Mouse (Mus musculus) forebrain, embryonic 10.5 days (tissue): Measurements from ENCODE around the gene Olfr1170. TPM values are rescaled to one million over a fixed set of nuclear protein-coding genes. Genes with fewer than 3 reads are reported as not detected.

ENCODE experiments used
- DNase-seq: peaks from one replicate; pipeline ENCODE4 v3.0.0-alpha.2; 2017; ENCODE audit warnings: low spot score; ENCODE audit errors: extremely low spot score
- H3K27ac ChIP-seq: fragments of 300-500 bp; sonication (generic); 2 replicates; pipeline ENCODE4 v1.5.1; 2016; ENCODE audit warnings: mild to moderate bottlenecking
- H3K27me3 ChIP-seq: fragments of 300-500 bp; sonication (generic); 2 replicates; pipeline ENCODE4 v1.6.1; 2016; ENCODE audit warnings: mild to moderate bottlenecking; ENCODE audit not compliant: poor library complexity, severe bottlenecking
- H3K36me3 ChIP-seq: fragments of 300-500 bp; sonication (generic); replicated peaks from 2 replicates; pipeline ENCODE4 v1.6.1; 2016; ENCODE audit warnings: mild to moderate bottlenecking, moderate library complexity
- H3K4me1 ChIP-seq: fragments of 300-500 bp; sonication (generic); 2 replicates; pipeline ENCODE4 v1.6.1; 2016
- H3K4me3 ChIP-seq: fragments of 300-500 bp; sonication (generic); 2 replicates; pipeline ENCODE4 v1.5.1; 2016; ENCODE audit warnings: mild to moderate bottlenecking, moderate library complexity
- H3K9me3 ChIP-seq: fragments of 300-500 bp; sonication (generic); 2 replicates; pipeline ENCODE4 v1.6.1; 2016; ENCODE audit warnings: mild to moderate bottlenecking, moderate library complexity
- WGBS: fragments of 180-500 bp; shearing (Covaris S2); methylation state at CpG from one replicate; pipeline ENCODE4 v1.1.7; 2016; 5-methylcytosine and 5-hydroxymethylcytosine counted together
- polyA plus RNA-seq: library from polyadenylated mRNA; unstranded; fragments of >200 nt; fragmentation: Nextera tagmentation; extraction: Ambion mirVana; gene quantifications from 2 replicates; pipeline ENCODE4 v1.2.1, GENCODE M21; 2016

The Olfr1170 gene
- not detected in 2 replicates for polyA plus RNA-seq

DNA sequence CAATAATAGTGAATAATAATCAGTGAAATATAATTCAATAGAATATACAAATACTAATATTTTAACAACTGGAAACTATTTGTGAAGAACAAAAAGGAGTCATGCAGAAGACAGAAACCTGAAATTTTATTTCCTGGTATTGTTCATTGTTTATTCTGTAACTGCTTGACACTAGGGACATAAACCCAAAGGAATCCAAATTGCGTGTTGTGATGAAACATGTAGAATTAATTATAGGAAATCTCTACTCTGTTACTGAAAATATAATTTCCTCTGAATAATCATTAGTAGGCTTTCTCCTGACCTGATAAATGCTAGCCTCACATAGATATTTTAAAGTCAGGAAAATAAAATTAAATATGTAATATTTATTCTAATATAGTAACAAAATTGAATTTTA, at the start of gene Olfr1170:
Gene Olfr1170, minus strand, starts transcription at position 101 of the 400 bp plus-strand sequence.
- Histone ChIP-seq H3K9me3 (no peaks in the 10 kb centered on the region), H3K27ac (no peak within 1 kb of the TSS), H3K36me3 (no peaks in the 10 kb centered on the region), H3K4me3 (no peak within 1 kb of the TSS), H3K4me1 (no peaks in the 10 kb centered on the region), H3K27me3 (no peaks in the 10 kb centered on the region)
- 91% methylated on average over 1 of the region's 1 CpGs for WGBS
- DNase-seq = no peak

DNA sequence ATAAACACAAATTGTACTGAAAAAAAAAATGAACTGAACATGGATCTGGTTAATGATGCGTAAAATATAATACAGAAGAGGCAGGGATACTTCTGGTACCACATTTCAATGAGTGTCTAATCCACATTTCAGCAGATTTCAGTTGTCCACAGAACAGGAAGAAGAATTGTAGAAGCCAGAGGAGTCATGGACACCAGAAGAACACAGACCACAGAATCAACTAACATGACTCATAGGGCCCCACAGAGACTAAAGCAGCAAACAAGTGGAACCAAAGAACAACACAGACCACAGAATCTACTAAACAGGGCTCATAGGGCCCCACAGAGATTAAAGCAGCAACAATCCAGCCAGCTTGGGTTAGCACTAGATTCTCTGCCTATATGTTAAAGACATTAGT, 7.3 kb downstream of the Olfr1170 start:
- Histone ChIP-seq H3K36me3 (no peaks in the 10 kb centered on the region), H3K27me3 (no peaks in the 10 kb centered on the region), H3K27ac (no peak overlapping the region), H3K9me3 (no peaks in the 10 kb centered on the region), H3K4me1 (no peaks in the 10 kb centered on the region), H3K4me3 (no peak overlapping the region)
- DNase-seq = no peak
- 97% methylated on average over 1 of the region's 1 CpGs for WGBS

DNA sequence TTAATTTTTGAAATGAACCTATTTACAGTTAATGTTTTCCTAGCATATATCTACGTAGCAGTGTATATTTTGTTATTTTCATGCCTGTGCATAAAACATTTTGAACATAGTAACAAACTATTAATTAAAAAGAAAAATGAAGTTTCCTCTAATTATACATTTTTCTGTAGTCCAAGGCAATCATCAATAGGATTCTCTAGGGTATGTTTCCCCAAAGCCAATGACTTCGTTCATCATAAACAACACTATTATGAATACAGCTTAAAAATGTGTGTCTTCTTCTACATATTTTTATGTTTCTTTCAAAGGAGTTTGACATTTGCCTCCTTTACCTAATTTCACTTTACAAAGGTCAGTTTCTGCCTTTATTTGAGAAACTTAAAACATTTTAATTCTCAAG, 46.6 kb downstream of the Olfr1170 start, which contains the start of gene Olfr1168:
Gene Olfr1168, plus strand, starts transcription at position 301 of the 400 bp plus-strand sequence.
- no peak within 1 kb of the TSS for H3K27ac ChIP-seq
- no peak for DNase-seq
- no peaks in the 10 kb centered on the region for H3K9me3 ChIP-seq
- WGBS = 91% methylated on average over 2 of the region's 2 CpGs
- no peaks in the 10 kb centered on the region for H3K36me3 ChIP-seq
- no peaks in the 10 kb centered on the region for H3K4me1 ChIP-seq
- H3K4me3 ChIP-seq = no peak within 1 kb of the TSS
- H3K27me3 ChIP-seq = no peaks in the 10 kb centered on the region

Other genes with a start within 250 kb of the Olfr1170 start
- not detected in 2 replicates for gene Olfr1158, start 238.2 kb downstream of the Olfr1170 start, polyA plus RNA-seq
- gene Olfr1160, start 220.1 kb downstream of the Olfr1170 start, polyA plus RNA-seq = not detected in 2 replicates
- not detected in 2 replicates for gene Olfr1161, start 205.6 kb downstream of the Olfr1170 start, polyA plus RNA-seq
- not detected in 2 replicates for gene Olfr73, start 190.6 kb downstream of the Olfr1170 start, polyA plus RNA-seq
- gene Olfr1162, start 177.2 kb downstream of the Olfr1170 start, polyA plus RNA-seq = not detected in 2 replicates
- gene Olfr1163, start 156.5 kb downstream of the Olfr1170 start, polyA plus RNA-seq = not detected in 2 replicates
- gene Olfr1164, start 134.4 kb downstream of the Olfr1170 start, polyA plus RNA-seq = not detected in 2 replicates
- not detected in 2 replicates for gene Olfr1166, start 100.1 kb downstream of the Olfr1170 start, polyA plus RNA-seq
- not detected in 2 replicates for gene Olfr1167, start 73.1 kb downstream of the Olfr1170 start, polyA plus RNA-seq
- not detected in 2 replicates for gene Olfr1168, start 46.5 kb downstream of the Olfr1170 start, polyA plus RNA-seq
- not detected in 2 replicates for gene Olfr1173, start 51.5 kb upstream of the Olfr1170 start, polyA plus RNA-seq
- gene Olfr1174-ps, start 86.8 kb upstream of the Olfr1170 start, polyA plus RNA-seq = not detected in 2 replicates
- gene Olfr1175-ps, start 98.9 kb upstream of the Olfr1170 start, polyA plus RNA-seq = not detected in 2 replicates
- not detected in 2 replicates for gene Olfr1176, start 108.4 kb upstream of the Olfr1170 start, polyA plus RNA-seq
- not detected in 2 replicates for gene Olfr1177-ps, start 118.2 kb upstream of the Olfr1170 start, polyA plus RNA-seq
- gene Olfr1178, start 158.7 kb upstream of the Olfr1170 start, polyA plus RNA-seq = not detected in 2 replicates
- not detected in 2 replicates for gene Olfr1179, start 178.1 kb upstream of the Olfr1170 start, polyA plus RNA-seq
- gene Olfr1180, start 190.8 kb upstream of the Olfr1170 start, polyA plus RNA-seq = not detected in 2 replicates
- not detected in 2 replicates for gene Olfr1181, start 197.8 kb upstream of the Olfr1170 start, polyA plus RNA-seq
- not detected in 2 replicates for gene Gm13757, start 220.8 kb upstream of the Olfr1170 start, polyA plus RNA-seq
- gene Olfr1183, start 226.5 kb upstream of the Olfr1170 start, polyA plus RNA-seq = not detected in 2 replicates